Mouse (Mus musculus): ENCODE measurements at regions not wholly inside any gene's neighbourhood (a gene's known extent, or its start where the extent isn't known, plus 50 kb on each side); places are given as distances from the start of the nearest gene placed in this dataset.
A peak's percentile ranks its signal among the peaks of the same experiment; 100 is the strongest.

GRCm38 (mm10) chr6:140927616-140928015 is 198.5 kb downstream of the Gm11077 start:
- DNase-seq (ENCODE audit: low read depth, low spot score) = no peak

GRCm38 (mm10) chr6:140934286-140934685 is 205.2 kb downstream of the Gm11077 start:
- DNase-seq (ENCODE audit: low read depth, low spot score) = no peak

- DNase-seq (ENCODE audit: low read depth, low spot score) = no peak
Measured at GRCm38 (mm10) chr6:140938025-140938424, 208.9 kb downstream of the Gm11077 start.

- DNase-seq (ENCODE audit: low read depth, low spot score) = no peak
Measured at GRCm38 (mm10) chr6:140946720-140947119, 217.6 kb downstream of the Gm11077 start.

GRCm38 (mm10) chr6:140950483-140950882 is 221.4 kb downstream of the Gm11077 start:
- DNase-seq (ENCODE audit: low read depth, low spot score) = no peak

- DNase-seq (ENCODE audit: low read depth, low spot score) = no peak
Measured at GRCm38 (mm10) chr6:140953256-140953655, 224.2 kb downstream of the Gm11077 start.

GRCm38 (mm10) chr6:140953721-140954120 is 224.6 kb downstream of the Gm11077 start:
- no peak for DNase-seq (ENCODE audit: low read depth, low spot score)

GRCm38 (mm10) chr6:140955751-140956521 is 226.9 kb downstream of the Gm11077 start:
- DNase-seq (ENCODE audit: low read depth, low spot score) = no peak

GRCm38 (mm10) chr6:140956522-140956863 is 227.4 kb downstream of the Gm11077 start:
- DNase-seq (ENCODE audit: low read depth, low spot score) = no peak

GRCm38 (mm10) chr6:140961987-140962386 is 232.9 kb downstream of the Gm11077 start:
- DNase-seq (ENCODE audit: low read depth, low spot score) = no peak

GRCm38 (mm10) chr6:140962563-140962962 is 233.5 kb downstream of the Gm11077 start:
- peak; percentile 33 for DNase-seq (ENCODE audit: low read depth, low spot score)

GRCm38 (mm10) chr6:140973732-140974131 is 244.6 kb downstream of the Gm11077 start:
- no peak for DNase-seq (ENCODE audit: low read depth, low spot score)

- DNase-seq (ENCODE audit: low read depth, low spot score) = no peak
Measured at GRCm38 (mm10) chr6:140976989-140977388, 247.9 kb downstream of the Gm11077 start.

GRCm38 (mm10) chr6:140983610-140984009 is 254.5 kb downstream of the Gm11077 start:
- DNase-seq (ENCODE audit: low read depth, low spot score) = no peak

- DNase-seq (ENCODE audit: low read depth, low spot score) = no peak
Measured at GRCm38 (mm10) chr6:140984249-140984648, 255.2 kb downstream of the Gm11077 start.

- no peak for DNase-seq (ENCODE audit: low read depth, low spot score)
Measured at GRCm38 (mm10) chr6:140993643-140994580, 255.2 kb upstream of the Pde3a start.

GRCm38 (mm10) chr6:140995340-140996135 is 253.5 kb upstream of the Pde3a start:
- peak; percentile 30 for DNase-seq (ENCODE audit: low read depth, low spot score)

GRCm38 (mm10) chr6:140998069-140998468 is 251.0 kb upstream of the Pde3a start:
- DNase-seq (ENCODE audit: low read depth, low spot score) = no peak

- no peak for DNase-seq (ENCODE audit: low read depth, low spot score)
Measured at GRCm38 (mm10) chr6:141000552-141000951, 248.5 kb upstream of the Pde3a start.

- DNase-seq (ENCODE audit: low read depth, low spot score) = no peak
Measured at GRCm38 (mm10) chr6:141001306-141001705, 247.8 kb upstream of the Pde3a start.

GRCm38 (mm10) chr6:141015055-141015681 is 233.9 kb upstream of the Pde3a start:
- DNase-seq (ENCODE audit: low read depth, low spot score) = no peak
